Mouse (Mus musculus) cortical plate, adult 2 months (tissue): ENCODE data around the gene Ttc39d.

Experiments used
- CTCF ChIP-seq: fragments of 200-500 bp; IDR thresholded peaks from 2 replicates; pipeline ENCODE4 v1.5.1; 2011; ENCODE audit warnings: mild to moderate bottlenecking, control low read depth, low read length; ENCODE audit not compliant: insufficient read depth; ENCODE audit errors: extremely low read depth
- POLR2A ChIP-seq: fragments of 200-500 bp; IDR thresholded peaks from 2 replicates; pipeline ENCODE4 v1.6.1; 2011; ENCODE audit warnings: mild to moderate bottlenecking, low read length, control low read depth; ENCODE audit not compliant: insufficient read depth; ENCODE audit errors: extremely low read depth

DNA sequence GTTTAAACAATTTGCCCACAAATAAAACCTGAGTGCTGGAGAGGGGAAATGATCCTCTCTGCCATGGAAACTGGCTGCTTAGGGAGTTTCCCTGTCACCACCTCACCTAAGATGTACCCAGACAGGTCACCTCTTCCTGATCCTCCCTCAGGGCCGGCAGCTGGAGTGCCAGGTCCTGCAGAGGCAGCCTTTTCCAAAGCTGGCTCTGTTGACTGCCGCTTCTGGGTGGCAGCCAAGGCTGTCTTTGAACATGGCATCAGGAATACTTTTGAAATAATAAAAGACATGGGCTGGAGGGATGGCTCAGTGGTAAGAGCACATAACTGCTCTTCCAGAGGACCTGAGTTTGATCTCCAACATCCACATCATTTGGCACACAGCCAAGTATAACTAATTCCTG is 22.1 kb downstream of the Ttc39d start:
- TF ChIP-seq CTCF (no peak), POLR2A (no peak)
